Mouse (Mus musculus): Measurements from ENCODE around the gene Polr2h. TPM values are rescaled to one million over a fixed set of nuclear protein-coding genes. Genes with fewer than 3 reads are reported as not detected.
"Not testable (repeated sequence)": the region's sequence is repeated elsewhere in the genome, so short reads cannot be mapped to it uniquely, and the experiment has no call there.

The Polr2h gene
- 82.3 and 90.6 TPM in 2 replicates for polyA plus RNA-seq (2015; fragmentation: Nextera tagmentation; extraction: Ambion mirVana)

- H3K4me3 ChIP-seq, result peak within 1 kb of the TSS; percentile 70
- no peaks in the 10 kb centered on the region for H3K27me3 ChIP-seq (replicated peaks)
- H3K36me3 ChIP-seq (replicated peaks), result peaks cover 9% of the 10 kb centered on the region; the same call in 1 of the 2 replicates
- H3K9ac ChIP-seq, result peak within 1 kb of the TSS; percentile 67
- H3K9me3 ChIP-seq, result no peaks in the 10 kb centered on the region
- peak within 1 kb of the TSS; percentile 90 for H3K27ac ChIP-seq
- peak within 1 kb of the TSS; percentile 98 for H3K4me2 ChIP-seq
- under 1% methylated on average over 62 of the region's 62 CpGs for WGBS
- H3K4me1 ChIP-seq, result peaks cover 43% of the 10 kb centered on the region
- peak; percentile 88 for ATAC-seq (replicated peaks)
Measured at GRCm38 (mm10) chr16:20717181-20717977, at the start of gene Polr2h, which contains the start of gene Clcn2. Gene Polr2h (plus strand): TSS chr16:20717665. Gene Clcn2 (minus strand): TSS chr16:20717746.

GRCm38 (mm10) chr16:20668013-20668412 is 49.5 kb upstream of the Polr2h start, which contains the start of gene Eif4g1:
Gene Eif4g1 (plus strand): TSS chr16:20668313.
- not testable (repeated sequence) for H3K4me1 ChIP-seq; H3K27me3 ChIP-seq (replicated peaks); H3K4me3 ChIP-seq; H3K36me3 ChIP-seq (replicated peaks); ATAC-seq (replicated peaks); H3K4me2 ChIP-seq; H3K9me3 ChIP-seq; H3K9ac ChIP-seq; H3K27ac ChIP-seq
- 97% methylated on average over 3 of the region's 6 CpGs for whole genome bisulfite sequencing

GRCm38 (mm10) chr16:20670291-20670690 is 47.2 kb upstream of the Polr2h start:
- ATAC-seq (replicated peaks), result no peak
- Histone ChIP-seq H3K27me3 (replicated peaks) (no peaks in the 10 kb centered on the region), H3K36me3 (replicated peaks) (no peaks in the 10 kb centered on the region), H3K9ac (no peak overlapping the region), H3K9me3 (no peaks in the 10 kb centered on the region), H3K4me3 (no peak overlapping the region), H3K4me2 (no peak overlapping the region), H3K27ac (no peak overlapping the region), H3K4me1 (peaks cover 22% of the 10 kb centered on the region)
- 90% methylated on average over 3 of the region's 3 CpGs for WGBS

- Histone ChIP-seq H3K4me1 (peaks cover 23% of the 10 kb centered on the region), H3K4me2 (peak overlapping the region; percentile 80), H3K9ac (no peak overlapping the region), H3K36me3 (replicated peaks) (peaks cover 9% of the 10 kb centered on the region; the same call in 1 of the 2 replicates), H3K9me3 (no peaks in the 10 kb centered on the region), H3K27me3 (replicated peaks) (no peaks in the 10 kb centered on the region), H3K27ac (no peak overlapping the region), H3K4me3 (peak overlapping the region; percentile 81)
- ATAC-seq (replicated peaks), result no peak
- 19% methylated on average over 6 of the region's 6 CpGs for WGBS
Measured at GRCm38 (mm10) chr16:20671886-20672285, 45.6 kb upstream of the Polr2h start.

GRCm38 (mm10) chr16:20672500-20672902 is 45.0 kb upstream of the Polr2h start:
- Histone ChIP-seq H3K4me1 (peaks cover 23% of the 10 kb centered on the region), H3K9me3 (no peaks in the 10 kb centered on the region), H3K9ac (peak overlapping the region; percentile 90), H3K4me3 (peak overlapping the region; percentile 81), H3K27me3 (replicated peaks) (no peaks in the 10 kb centered on the region), H3K36me3 (replicated peaks) (peaks cover 9% of the 10 kb centered on the region; the same call in 1 of the 2 replicates), H3K27ac (peak overlapping the region; percentile 84), H3K4me2 (peak overlapping the region; percentile 80)
- ATAC-seq (replicated peaks), result peak; percentile 97
- under 1% methylated on average over 38 of the region's 38 CpGs for WGBS

- H3K9me3 ChIP-seq, result no peaks in the 10 kb centered on the region
- H3K4me1 ChIP-seq, result peaks cover 23% of the 10 kb centered on the region
- peak overlapping the region; percentile 90 for H3K9ac ChIP-seq
- peaks cover 15% of the 10 kb centered on the region; the same call in 1 of the 2 replicates for H3K36me3 ChIP-seq (replicated peaks)
- H3K4me2 ChIP-seq, result peak overlapping the region; percentile 80
- H3K27ac ChIP-seq, result peak overlapping the region; percentile 84
- peak overlapping the region; percentile 81 for H3K4me3 ChIP-seq
- ATAC-seq (replicated peaks), result peak; percentile 86
- no peaks in the 10 kb centered on the region for H3K27me3 ChIP-seq (replicated peaks)
- under 1% methylated on average over 40 of the region's 78 CpGs for WGBS
Measured at GRCm38 (mm10) chr16:20672965-20673705, 44.3 kb upstream of the Polr2h start.

- peaks cover 22% of the 10 kb centered on the region for H3K36me3 ChIP-seq (replicated peaks)
- H3K27ac ChIP-seq, result no peak overlapping the region; the same call in 1 of the 2 replicates
- 14% methylated on average over 14 of the region's 14 CpGs for WGBS
- H3K4me3 ChIP-seq, result peak overlapping the region; percentile 81
- no peak for ATAC-seq (replicated peaks)
- H3K4me1 ChIP-seq, result peaks cover 23% of the 10 kb centered on the region
- peak overlapping the region; percentile 90 for H3K9ac ChIP-seq
- no peaks in the 10 kb centered on the region for H3K9me3 ChIP-seq
- peak overlapping the region; percentile 80 for H3K4me2 ChIP-seq
- no peaks in the 10 kb centered on the region for H3K27me3 ChIP-seq (replicated peaks)
Measured at GRCm38 (mm10) chr16:20673706-20674303, 43.7 kb upstream of the Polr2h start.

GRCm38 (mm10) chr16:20675213-20675612 is 42.3 kb upstream of the Polr2h start:
- Histone ChIP-seq H3K36me3 (replicated peaks) (peaks cover 34% of the 10 kb centered on the region), H3K27me3 (replicated peaks) (no peaks in the 10 kb centered on the region), H3K9me3 (no peaks in the 10 kb centered on the region), H3K4me2 (no peak overlapping the region), H3K9ac (no peak overlapping the region), H3K4me3 (no peak overlapping the region), H3K4me1 (peaks cover 23% of the 10 kb centered on the region), H3K27ac (no peak overlapping the region)
- no peak for ATAC-seq (replicated peaks)
- 91% methylated on average over 6 of the region's 6 CpGs for WGBS

GRCm38 (mm10) chr16:20676702-20677101 is 40.8 kb upstream of the Polr2h start:
- Histone ChIP-seq H3K27me3 (replicated peaks) (no peaks in the 10 kb centered on the region), H3K9ac (no peak overlapping the region), H3K36me3 (replicated peaks) (peaks cover 49% of the 10 kb centered on the region), H3K4me2 (no peak overlapping the region), H3K4me1 (peaks cover 23% of the 10 kb centered on the region), H3K9me3 (no peaks in the 10 kb centered on the region), H3K4me3 (no peak overlapping the region), H3K27ac (no peak overlapping the region)
- no peak for ATAC-seq (replicated peaks)
- WGBS, result 89% methylated on average over 4 of the region's 4 CpGs

GRCm38 (mm10) chr16:20677380-20677779 is 40.1 kb upstream of the Polr2h start:
- H3K9me3 ChIP-seq, result no peaks in the 10 kb centered on the region
- no peak overlapping the region for H3K4me3 ChIP-seq
- peaks cover 56% of the 10 kb centered on the region for H3K36me3 ChIP-seq (replicated peaks)
- H3K4me1 ChIP-seq, result peaks cover 19% of the 10 kb centered on the region
- no peak for ATAC-seq (replicated peaks)
- whole genome bisulfite sequencing, result 91% methylated on average over 5 of the region's 5 CpGs
- H3K4me2 ChIP-seq, result no peak overlapping the region
- H3K9ac ChIP-seq, result no peak overlapping the region
- no peaks in the 10 kb centered on the region for H3K27me3 ChIP-seq (replicated peaks)
- no peak overlapping the region for H3K27ac ChIP-seq

GRCm38 (mm10) chr16:20677974-20678675 is 39.3 kb upstream of the Polr2h start:
- no peak for ATAC-seq (replicated peaks)
- Histone ChIP-seq H3K9ac (no peak overlapping the region), H3K4me3 (no peak overlapping the region), H3K9me3 (no peaks in the 10 kb centered on the region), H3K4me2 (no peak overlapping the region), H3K27ac (no peak overlapping the region), H3K27me3 (replicated peaks) (no peaks in the 10 kb centered on the region), H3K36me3 (replicated peaks) (peaks cover 61% of the 10 kb centered on the region), H3K4me1 (peaks cover 19% of the 10 kb centered on the region)
- 84% methylated on average over 10 of the region's 10 CpGs for WGBS

Measured in midbrain, embryonic 15.5 days (tissue).